Mouse (Mus musculus) liver, embryonic 12.5 days (tissue): Measurements from ENCODE around the gene Dhdds. TPM values are rescaled to one million over a fixed set of nuclear protein-coding genes. Genes with fewer than 3 reads are reported as not detected.

Experiments
- ATAC-seq: fragments of 200-750 bp; cut with Nextera tagmentation; 2 replicates; pipeline ENCODE4 v1.8.0; 2017; ENCODE audit warnings: moderate number of reproducible peaks, mild to moderate bottlenecking, moderate library complexity
- H3K27ac ChIP-seq: fragments of 300-500 bp; sonication (generic); 2 replicates; pipeline ENCODE4 v1.5.1; 2016; ENCODE audit warnings: mild to moderate bottlenecking
- H3K27me3 ChIP-seq: fragments of 300-500 bp; sonication (generic); replicated peaks from 2 replicates; pipeline ENCODE4 v1.6.1; 2016; ENCODE audit warnings: mild to moderate bottlenecking, moderate library complexity
- H3K36me3 ChIP-seq: fragments of 300-500 bp; sonication (generic); 2 replicates; pipeline ENCODE4 v1.6.1; 2016; ENCODE audit warnings: mild to moderate bottlenecking, moderate library complexity
- H3K4me1 ChIP-seq: fragments of 300-500 bp; sonication (generic); 2 replicates; pipeline ENCODE4 v1.6.1; 2016
- H3K4me2 ChIP-seq: fragments of 300-500 bp; sonication (generic); 2 replicates; pipeline ENCODE4 v1.6.1; 2016; ENCODE audit warnings: mild to moderate bottlenecking, moderate library complexity
- H3K4me3 ChIP-seq: fragments of 300-500 bp; sonication (generic); 2 replicates; pipeline ENCODE4 v1.5.1; 2016; ENCODE audit warnings: mild to moderate bottlenecking, moderate library complexity
- H3K9ac ChIP-seq: fragments of 300-500 bp; sonication (generic); 2 replicates; pipeline ENCODE4 v1.6.1; 2016; ENCODE audit warnings: mild to moderate bottlenecking, moderate library complexity
- H3K9me3 ChIP-seq: fragments of 300-500 bp; sonication (generic); replicated peaks from 2 replicates; pipeline ENCODE4 v1.6.1; 2016; ENCODE audit warnings: mild to moderate bottlenecking, moderate library complexity
- WGBS: fragments of 180-500 bp; shearing (Covaris S2); methylation state at CpG from one replicate; pipeline ENCODE4 v1.1.7; 2016; ENCODE audit not compliant: insufficient replicate concordance; 5-methylcytosine and 5-hydroxymethylcytosine counted together
- polyA plus RNA-seq: library from polyadenylated mRNA; unstranded; fragments of >200 nt; fragmentation: Nextera tagmentation; extraction: Ambion mirVana; gene quantifications from 2 replicates; pipeline ENCODE4 v1.2.1, GENCODE M21; 2016

Gene Dhdds
- polyA plus RNA-seq, 1 experiment from 2014 or later: 25.6 TPM

DNA sequence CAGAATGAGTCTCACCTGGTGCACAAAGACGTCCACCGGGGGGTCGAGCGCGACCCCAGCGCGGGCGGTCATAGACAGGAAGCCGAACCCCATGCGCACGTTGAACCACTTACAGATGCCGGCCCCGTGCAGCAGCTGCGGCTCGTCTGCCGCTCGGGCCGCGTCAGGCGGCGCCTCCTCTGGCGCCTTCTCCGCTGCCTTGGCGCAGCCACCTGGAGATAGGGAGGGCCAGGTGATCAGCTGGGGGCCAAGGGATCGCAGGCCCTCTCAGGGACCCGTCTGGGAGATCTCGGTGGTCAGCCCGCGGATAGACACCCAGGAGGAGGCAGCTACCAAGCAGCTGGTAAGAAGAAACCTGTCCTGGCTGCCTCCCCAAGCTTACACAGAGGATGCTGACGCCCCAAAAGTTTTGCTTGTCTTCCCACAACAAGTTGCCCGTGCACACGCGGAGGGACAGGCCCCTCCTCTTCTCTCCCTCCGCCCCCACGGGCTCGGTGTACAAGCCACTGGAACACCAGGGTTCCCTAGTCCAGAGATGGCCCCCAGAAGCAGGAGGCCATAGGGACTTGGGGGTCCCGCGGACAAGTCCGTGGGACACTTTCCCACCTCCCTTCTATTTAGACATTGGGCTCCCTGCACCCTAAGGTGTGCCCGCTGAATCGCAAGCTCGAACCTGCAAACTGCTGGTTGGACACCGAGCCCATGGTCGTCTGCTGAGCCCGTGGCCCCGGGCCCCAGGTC is 17.5 kb upstream of the Dhdds start:
- peak overlapping the region; percentile 53 for H3K4me2 ChIP-seq
- peaks cover 55% of the 10 kb centered on the region for H3K27me3 ChIP-seq
- H3K9ac ChIP-seq: peak overlapping the region; percentile 36; the same call in 1 of the 2 replicates
- peaks cover 17% of the 10 kb centered on the region; the same call in 1 of the 2 replicates for H3K4me1 ChIP-seq
- H3K27ac ChIP-seq: peak overlapping the region; percentile 65
- under 1% methylated on average over 46 of the region's 46 CpGs for WGBS
- H3K4me3 ChIP-seq: peak overlapping the region; percentile 44
- no peaks in the 10 kb centered on the region for H3K36me3 ChIP-seq
- no peaks in the 10 kb centered on the region for H3K9me3 ChIP-seq
- no peak; the same call in 1 of the 2 replicates for ATAC-seq

- ATAC-seq: peak; percentile 30; the same call in 1 of the 2 replicates
- H3K27me3 ChIP-seq: peaks cover 59% of the 10 kb centered on the region
- H3K4me3 ChIP-seq: peak overlapping the region; percentile 44
- no peaks in the 10 kb centered on the region for H3K9me3 ChIP-seq
- peak overlapping the region; percentile 65 for H3K27ac ChIP-seq
- no peaks in the 10 kb centered on the region for H3K36me3 ChIP-seq
- 7% methylated on average over 21 of the region's 21 CpGs for WGBS
- peaks cover 20% of the 10 kb centered on the region for H3K4me1 ChIP-seq
- H3K9ac ChIP-seq: no peak overlapping the region; the same call in 1 of the 2 replicates
- H3K4me2 ChIP-seq: peak overlapping the region; percentile 53
Measured at GRCm38 (mm10) chr4:134017201-134017865, 16.6 kb upstream of the Dhdds start.

DNA sequence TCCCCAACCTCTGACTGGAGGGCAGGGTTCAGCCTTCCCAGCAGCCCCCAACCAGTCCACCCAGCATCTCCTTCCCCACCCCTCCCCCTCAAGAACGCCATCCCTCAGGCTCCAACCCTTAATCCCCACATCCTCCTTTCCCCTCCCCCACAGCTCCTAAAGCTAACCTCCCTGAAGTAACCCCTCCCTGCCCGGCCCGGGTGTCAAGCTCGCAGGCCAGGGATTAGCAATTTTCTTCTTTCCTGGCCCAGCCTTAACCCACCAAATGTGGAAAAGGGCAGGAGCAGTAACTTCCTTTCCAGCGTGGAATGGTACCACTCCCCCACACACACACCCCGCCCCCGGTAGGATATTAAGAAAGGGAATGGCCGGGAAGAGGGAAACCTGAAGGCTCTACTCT is 16.0 kb upstream of the Dhdds start:
- 6% methylated on average over 8 of the region's 8 CpGs for WGBS
- Histone ChIP-seq H3K4me1 (peaks cover 26% of the 10 kb centered on the region), H3K9ac (no peak overlapping the region), H3K4me2 (peak overlapping the region; percentile 53), H3K4me3 (peak overlapping the region; percentile 44; the same call in 1 of the 2 replicates), H3K27ac (no peak overlapping the region), H3K27me3 (peaks cover 65% of the 10 kb centered on the region), H3K36me3 (no peaks in the 10 kb centered on the region), H3K9me3 (no peaks in the 10 kb centered on the region)
- ATAC-seq: no peak

DNA sequence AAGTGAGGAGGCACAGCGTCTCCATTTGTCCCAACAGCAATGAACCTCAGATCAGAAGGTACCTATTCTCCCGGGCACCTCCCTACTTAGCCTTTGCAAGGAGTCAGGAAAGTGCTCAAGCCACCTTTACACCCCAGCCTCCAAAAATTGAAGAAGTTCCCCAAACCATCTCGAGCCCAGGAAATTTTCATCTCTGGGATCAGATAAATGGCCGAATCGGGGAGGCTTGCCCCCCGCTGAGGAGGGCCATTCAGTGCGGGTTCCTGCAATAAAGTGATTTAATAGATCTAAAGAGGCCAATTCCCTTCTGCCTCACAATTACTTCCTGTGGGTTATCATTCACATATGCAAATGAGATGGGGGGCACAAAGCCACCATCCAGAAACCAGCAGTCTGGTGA is 15.5 kb upstream of the Dhdds start:
- ATAC-seq: no peak
- Histone ChIP-seq H3K27ac (no peak overlapping the region), H3K36me3 (no peaks in the 10 kb centered on the region), H3K4me3 (no peak overlapping the region), H3K4me1 (peaks cover 31% of the 10 kb centered on the region), H3K9ac (no peak overlapping the region), H3K9me3 (no peaks in the 10 kb centered on the region), H3K4me2 (peak overlapping the region; percentile 53; the same call in 1 of the 2 replicates), H3K27me3 (peaks cover 69% of the 10 kb centered on the region)
- WGBS: 19% methylated on average over 7 of the region's 7 CpGs

DNA sequence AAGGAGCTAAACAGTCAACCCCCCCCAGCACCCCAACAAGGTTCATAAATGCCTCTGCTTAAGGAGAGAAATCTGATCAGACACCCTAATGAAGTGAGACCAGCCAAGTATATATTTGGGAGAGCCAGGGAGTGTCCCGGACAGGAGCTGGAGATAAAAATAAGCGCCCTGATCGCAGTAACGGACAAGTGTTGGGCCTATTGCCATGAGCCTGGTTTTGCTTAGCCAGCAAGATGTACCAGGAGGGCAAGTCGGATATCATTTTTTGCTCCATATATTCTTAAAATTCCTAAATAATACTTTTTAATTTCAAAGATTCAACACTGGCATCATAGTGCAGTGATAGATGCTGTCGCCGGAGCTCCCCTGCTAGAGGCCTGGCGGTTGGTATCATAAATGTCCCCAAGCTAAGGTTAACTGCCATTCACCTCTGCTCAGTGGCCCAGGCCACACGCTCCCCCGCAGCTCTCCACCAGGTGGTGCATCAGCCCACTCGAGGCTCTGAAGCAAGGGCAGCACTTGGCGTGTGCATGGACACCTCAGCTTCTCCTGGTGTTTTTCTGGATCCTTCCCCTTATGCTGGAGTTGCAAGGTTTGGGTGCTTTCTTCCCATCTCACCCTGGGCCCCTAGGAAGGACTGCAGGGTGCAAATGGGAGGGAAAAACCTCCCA is 12.3 kb upstream of the Dhdds start:
- H3K27me3 ChIP-seq: peaks cover 43% of the 10 kb centered on the region
- H3K4me2 ChIP-seq: no peak overlapping the region
- H3K4me3 ChIP-seq: no peak overlapping the region
- no peak overlapping the region for H3K27ac ChIP-seq
- H3K4me1 ChIP-seq: peaks cover 29% of the 10 kb centered on the region
- no peaks in the 10 kb centered on the region for H3K36me3 ChIP-seq
- no peak overlapping the region for H3K9ac ChIP-seq
- WGBS: 51% methylated on average over 12 of the region's 12 CpGs
- H3K9me3 ChIP-seq: no peaks in the 10 kb centered on the region
- no peak for ATAC-seq

DNA sequence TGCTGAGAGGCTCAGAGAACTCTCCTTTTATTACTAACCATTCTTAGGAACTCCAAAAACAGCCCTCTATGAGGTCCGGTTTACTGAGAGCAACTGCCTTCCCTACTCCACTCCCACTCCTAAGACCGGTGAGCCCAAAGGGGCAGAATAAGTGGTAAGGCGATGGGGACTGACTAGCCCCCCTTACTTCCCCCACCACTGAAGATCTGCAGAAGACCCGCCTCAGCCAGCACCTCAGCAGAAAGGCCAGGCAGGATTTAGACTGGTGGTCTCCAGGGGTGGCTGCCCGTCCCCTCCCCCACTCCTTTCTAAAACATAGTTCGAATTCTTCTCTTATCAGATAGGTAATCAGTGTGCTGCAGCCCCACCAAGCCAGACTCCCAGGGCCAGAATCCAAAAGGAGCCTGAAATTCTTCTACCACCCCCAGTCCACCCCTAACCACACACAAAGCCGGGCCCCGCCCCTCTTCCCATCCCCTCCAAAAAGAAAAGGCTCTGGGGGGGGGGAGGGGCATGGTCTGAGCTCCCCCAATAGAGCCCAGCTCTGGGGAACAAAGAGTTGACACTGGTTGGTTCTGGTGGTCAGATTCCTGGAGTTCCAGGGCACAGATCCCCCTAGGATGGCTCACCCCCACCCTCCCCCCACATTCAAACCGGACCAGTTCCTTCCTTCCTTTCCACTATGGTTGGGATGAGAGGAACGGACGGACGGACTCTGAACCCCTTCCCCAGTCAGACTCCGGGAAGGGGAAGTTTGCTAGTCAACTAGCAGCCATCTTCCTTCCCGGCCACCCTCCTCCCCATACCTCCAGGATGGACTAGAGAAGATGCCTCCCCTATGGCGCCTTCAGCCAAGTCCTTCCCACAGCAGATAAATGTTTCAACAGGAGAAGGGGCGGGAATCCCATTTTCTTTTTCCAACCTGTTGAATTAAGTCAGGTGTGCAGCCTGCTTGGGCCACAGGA is 11.0 kb upstream of the Dhdds start:
- peak overlapping the region; percentile 6; the same call in 1 of the 2 replicates for H3K9ac ChIP-seq
- WGBS: 10% methylated on average over 16 of the region's 16 CpGs
- H3K4me3 ChIP-seq: 0 out of 2 replicates have a peak overlapping the region, but pooled peaks have one; percentile 2
- peak overlapping the region; percentile 44 for H3K4me2 ChIP-seq
- no peaks in the 10 kb centered on the region for H3K9me3 ChIP-seq
- peaks cover 30% of the 10 kb centered on the region for H3K27me3 ChIP-seq
- peaks cover 22% of the 10 kb centered on the region for H3K4me1 ChIP-seq
- ATAC-seq: no peak
- no peak overlapping the region for H3K27ac ChIP-seq
- H3K36me3 ChIP-seq: no peaks in the 10 kb centered on the region

GRCm38 (mm10) chr4:134009709-134010108 is 9.0 kb upstream of the Dhdds start:
- H3K4me1 ChIP-seq: peaks cover 18% of the 10 kb centered on the region
- no peak overlapping the region for H3K4me3 ChIP-seq
- H3K27ac ChIP-seq: no peak overlapping the region
- WGBS: 54% methylated on average over 6 of the region's 6 CpGs
- no peak overlapping the region for H3K4me2 ChIP-seq
- H3K36me3 ChIP-seq: 0 out of 2 replicates have a peak, but pooled peaks cover 4% of the 10 kb centered on the region
- peaks cover 14% of the 10 kb centered on the region for H3K27me3 ChIP-seq
- H3K9me3 ChIP-seq: no peaks in the 10 kb centered on the region
- H3K9ac ChIP-seq: no peak overlapping the region
- ATAC-seq: no peak

GRCm38 (mm10) chr4:134006845-134007244 is 6.1 kb upstream of the Dhdds start:
- peaks cover 10% of the 10 kb centered on the region for H3K4me1 ChIP-seq
- 76% methylated on average over 3 of the region's 3 CpGs for WGBS
- H3K4me2 ChIP-seq: no peak overlapping the region
- H3K27me3 ChIP-seq: peaks cover 5% of the 10 kb centered on the region
- no peak for ATAC-seq
- H3K9ac ChIP-seq: no peak overlapping the region
- 0 out of 2 replicates have a peak, but pooled peaks cover 4% of the 10 kb centered on the region for H3K36me3 ChIP-seq
- H3K27ac ChIP-seq: no peak overlapping the region
- no peaks in the 10 kb centered on the region for H3K9me3 ChIP-seq
- H3K4me3 ChIP-seq: no peak overlapping the region

- H3K4me3 ChIP-seq: no peak overlapping the region
- no peak overlapping the region for H3K9ac ChIP-seq
- H3K27ac ChIP-seq: no peak overlapping the region
- H3K27me3 ChIP-seq: no peaks in the 10 kb centered on the region
- 64% methylated on average over 12 of the region's 12 CpGs for WGBS
- H3K4me1 ChIP-seq: peaks cover 8% of the 10 kb centered on the region
- H3K9me3 ChIP-seq: no peaks in the 10 kb centered on the region
- H3K36me3 ChIP-seq: 0 out of 2 replicates have a peak, but pooled peaks cover 4% of the 10 kb centered on the region
- no peak overlapping the region for H3K4me2 ChIP-seq
- no peak for ATAC-seq
Measured at GRCm38 (mm10) chr4:134005581-134006358, 5.1 kb upstream of the Dhdds start.

GRCm38 (mm10) chr4:134002903-134003302 is 2.2 kb upstream of the Dhdds start:
- no peak overlapping the region for H3K27ac ChIP-seq
- H3K27me3 ChIP-seq: no peaks in the 10 kb centered on the region
- no peaks in the 10 kb centered on the region for H3K9me3 ChIP-seq
- WGBS: 69% methylated on average over 5 of the region's 5 CpGs
- H3K4me2 ChIP-seq: no peak overlapping the region
- ATAC-seq: no peak
- H3K4me1 ChIP-seq: peaks cover 22% of the 10 kb centered on the region
- H3K4me3 ChIP-seq: no peak overlapping the region
- no peak overlapping the region for H3K9ac ChIP-seq
- H3K36me3 ChIP-seq: peaks cover 12% of the 10 kb centered on the region
